Comparison of ENCODE assay signal across 8 mouse cellular contexts in genomic region chr13:28756915-28757765, GRCm38 (mm10).
DNase-seq lines count a peak whose midpoint lies in the region; ATAC-seq and TF ChIP-seq lines count a peak whose summit lies in the region.
"Had no signal": no experiment of that assay in that cellular context is flagged by ENCODE, and none has a peak within 500 bp of the region (broad histone marks: within the 10 kb centered on the region; RNA-seq: fewer than 3 reads in every experiment).

No protein-coding gene starts in this region.

- 36% methylated on average over 11 of the region's 11 CpGs for WGBS in heart, embryonic 14.5 days
- 17% methylated on average over 11 of the region's 11 CpGs for WGBS in kidney, embryonic 16.5 days

- no peak for TF ChIP-seq EP300 in CH12.LX (IDR thresholded peaks at IDR 0.05; ENCODE audit: low read length)

- no peak for ATAC-seq in heart, embryonic 14.5 days (ENCODE audit: insufficient number of reproducible peaks, insufficient read depth, low FRiP score, low read depth)
- ATAC-seq in kidney, embryonic 16.5 days (ENCODE audit: low FRiP score, low TSS enrichment): no peak

- H3K4me3 ChIP-seq in CH12.LX (replicated peaks in 1 of 3; ENCODE audit: low read depth in 2 of 3, low read length in 2 of 3, poor library complexity in 1 of 3) (peak overlapping the region in 1 of 3 experiments; percentile 25), myocyte (peak overlapping the region; percentile 25)
- H3K4me3 ChIP-seq in brown adipose tissue, adult 24 weeks (ENCODE audit: insufficient read depth, low read depth, low read length): peak overlapping the region; percentile 7; the same call in 1 of the 2 replicates
- peak overlapping the region in 1 of 2 experiments; percentile 32; a peak in 2 of 4 replicates for H3K4me3 ChIP-seq in heart, embryonic 14.5 days (ENCODE audit: control insufficient read depth in 1 of 2, insufficient read depth in 1 of 2, low read depth in 1 of 2, low read length in 2 of 2)
- H3K4me3 ChIP-seq in kidney, embryonic 16.5 days (ENCODE audit: low read length): peak overlapping the region; percentile 36
- H3K4me3 ChIP-seq: erythroblast, embryonic 14.5 days had no signal

- no peak overlapping the region for H3K9ac ChIP-seq in CH12.LX (ENCODE audit: insufficient read depth, low read depth)
- peak overlapping the region; percentile 69 for H3K9ac ChIP-seq in heart, embryonic 14.5 days (ENCODE audit: low read length)
- peak overlapping the region; percentile 66 for H3K9ac ChIP-seq in kidney, embryonic 16.5 days (replicated peaks; ENCODE audit: low read length)

- H3K27me3 ChIP-seq in CH12.LX (replicated peaks) (no peaks in the 10 kb centered on the region), myocyte (ENCODE audit: control insufficient read depth, insufficient read depth, insufficient read length) (no peaks in the 10 kb centered on the region)
- no peaks in the 10 kb centered on the region for H3K27me3 ChIP-seq in heart, embryonic 14.5 days (ENCODE audit: control insufficient read depth, insufficient read depth, low read length)
- H3K27me3 ChIP-seq in kidney, embryonic 16.5 days (ENCODE audit: insufficient read depth, low read length): no peaks in the 10 kb centered on the region

- dilution Hi-C loops in CH12.LX (cut with MboI; ENCODE audit: extremely low pct_ligation_motif_present, extremely low pct_unique_long_range_greater_than_20kb, low sequenced_read_pairs): no loop called here

- no peak for TF ChIP-seq RAD21 in CH12.LX (IDR thresholded peaks at IDR 0.05; ENCODE audit: low read depth, low read length)

- TF ChIP-seq POLR2A in CH12.LX (IDR thresholded peaks at IDR 0.05; ENCODE audit: low read depth, low read length) (no peak), myocyte (IDR thresholded peaks at IDR 0.05; ENCODE audit: insufficient read length, low read depth) (no peak)

- no peak for DNase-seq in CH12.LX (ENCODE audit: extremely low read depth)
- DNase-seq in layer of hippocampus, adult 11-12 months (ENCODE audit: low spot score): no peak
- no peak for DNase-seq in ovary, postnatal 14 days (ENCODE audit: low spot score)

- no peaks in the 10 kb centered on the region for H3K9me3 ChIP-seq in CH12.LX (replicated peaks; ENCODE audit: low read length)
- no peaks in the 10 kb centered on the region for H3K9me3 ChIP-seq in heart, embryonic 14.5 days (ENCODE audit: control insufficient read depth, low read length)
- H3K9me3 ChIP-seq in kidney, embryonic 16.5 days (ENCODE audit: low read length): no peaks in the 10 kb centered on the region

- no peak overlapping the region for H3ac ChIP-seq in myocyte (ENCODE audit: control insufficient read depth, insufficient read length)

- H3K4me1 ChIP-seq in CH12.LX (ENCODE audit: control insufficient read depth in 1 of 2, insufficient read depth in 2 of 2): peaks cover 7 to 19% of the 10 kb centered on the region in 2 experiments
- H3K4me1 ChIP-seq in brown adipose tissue, adult 24 weeks (ENCODE audit: control insufficient read depth, insufficient read depth, insufficient read length, low read length): peaks cover 5% of the 10 kb centered on the region
- H3K4me1 ChIP-seq in heart, embryonic 14.5 days (ENCODE audit: control insufficient read depth in 2 of 2, insufficient read depth in 2 of 2, low read length in 2 of 2): peaks cover 11 to 31% of the 10 kb centered on the region in 2 experiments
- peaks cover 48% of the 10 kb centered on the region for H3K4me1 ChIP-seq in kidney, embryonic 16.5 days (ENCODE audit: insufficient read depth, low read length)

- no peaks in the 10 kb centered on the region for H3K79me2 ChIP-seq in CH12.LX (replicated peaks; ENCODE audit: control insufficient read depth, extremely low read depth, insufficient read depth, poor library complexity, severe bottlenecking)
- peaks cover 59% of the 10 kb centered on the region for H3K79me2 ChIP-seq in myocyte (ENCODE audit: control insufficient read depth, insufficient read depth)

- no peak for TF ChIP-seq CTCF in CH12.LX (conservative IDR thresholded peaks at IDR 0.05 in 1 of 2, IDR thresholded peaks at IDR 0.05 in 1 of 2; ENCODE audit: low read depth in 2 of 2, low read length in 2 of 2)

- no peak overlapping the region for H3K27ac ChIP-seq in CH12.LX (ENCODE audit: insufficient read depth, low read depth)
- H3K27ac ChIP-seq in brown adipose tissue, adult 24 weeks (replicated peaks; ENCODE audit: low read depth, low read length): peak overlapping the region; percentile 82
- peak overlapping the region; percentile 81 to 87 for H3K27ac ChIP-seq in heart, embryonic 14.5 days (replicated peaks in 1 of 2; ENCODE audit: control insufficient read depth in 1 of 2, insufficient read depth in 1 of 2, low read depth in 2 of 2, low read length in 2 of 2)
- peak overlapping the region; percentile 96 for H3K27ac ChIP-seq in kidney, embryonic 16.5 days (ENCODE audit: low read length)

- in situ Hi-C loops in CH12.LX (cut with MboI; ENCODE audit: low pct_ligation_motif_present, low pct_unique_long_range_greater_than_20kb, low sequenced_read_pairs): no loop called here

- H3K4me2 ChIP-seq in CH12.LX (ENCODE audit: insufficient read depth, low read depth, poor library complexity, severe bottlenecking) (peak overlapping the region; percentile 34; the same call in 1 of the 2 replicates), myocyte (ENCODE audit: low read depth) (peak overlapping the region; percentile 99)
- H3K4me2 ChIP-seq in heart, embryonic 14.5 days (ENCODE audit: low read length): peak overlapping the region; percentile 70
- H3K4me2 ChIP-seq in kidney, embryonic 16.5 days (replicated peaks; ENCODE audit: low read depth, low read length): peak overlapping the region; percentile 59

- H3K36me3 ChIP-seq in CH12.LX (replicated peaks in 1 of 2; ENCODE audit: control insufficient read depth in 1 of 2, insufficient read depth in 1 of 2, low read length in 1 of 2) (no peaks in the 10 kb centered on the region), myocyte (ENCODE audit: control insufficient read depth, insufficient read depth) (no peaks in the 10 kb centered on the region)
- no peaks in the 10 kb centered on the region for H3K36me3 ChIP-seq in heart, embryonic 14.5 days (ENCODE audit: control insufficient read depth, insufficient read depth, low read length)
- no peaks in the 10 kb centered on the region for H3K36me3 ChIP-seq in kidney, embryonic 16.5 days (ENCODE audit: insufficient read depth, low read length)

TF ChIP-seq in CH12.LX, 34 proteins besides CTCF, POLR2A, EP300 and RAD21:
- no peak for TF ChIP-seq CHD2 (IDR thresholded peaks at IDR 0.05; ENCODE audit: low read length)
- no peak for TF ChIP-seq USF1 (IDR thresholded peaks at IDR 0.05; ENCODE audit: low read depth, low read length)
- TF ChIP-seq ZKSCAN1 (IDR thresholded peaks at IDR 0.05; ENCODE audit: borderline replicate concordance, low read depth, low read length): no peak

TF ChIP-seq in myocyte, 11 proteins besides CTCF, POLR2A, EP300 and RAD21:
- no peak for TF ChIP-seq E2F4 (IDR thresholded peaks at IDR 0.05; ENCODE audit: insufficient read depth)
- no peak for TF ChIP-seq CEBPB (IDR thresholded peaks at IDR 0.05; ENCODE audit: insufficient read depth, poor library complexity, severe bottlenecking)
- no peak for TF ChIP-seq USF1 (IDR thresholded peaks at IDR 0.05; ENCODE audit: low read depth)
- no peak for TF ChIP-seq REST (IDR thresholded peaks at IDR 0.05; ENCODE audit: insufficient read depth, insufficient read length)
- no peak for TF ChIP-seq TCF3 (IDR thresholded peaks at IDR 0.05; ENCODE audit: insufficient read length, low read depth)
- TF ChIP-seq SRF (IDR thresholded peaks at IDR 0.05; ENCODE audit: control insufficient read depth, insufficient read length, low read depth): no peak
- TF ChIP-seq MYOD1 (IDR thresholded peaks at IDR 0.05; ENCODE audit: control insufficient read depth in 1 of 3, insufficient read length in 2 of 3, low read depth in 2 of 3): peak in 2 of 3 experiments; percentile 40 to 51
- TF ChIP-seq TCF12 (IDR thresholded peaks at IDR 0.05; ENCODE audit: insufficient read depth, poor library complexity, severe bottlenecking): no peak
- no peak for TF ChIP-seq POLR2AphosphoS2 (IDR thresholded peaks at IDR 0.05; ENCODE audit: insufficient read length, low read depth)
- peak in 1 of 3 experiments; percentile 22 for TF ChIP-seq MYOG (IDR thresholded peaks at IDR 0.05; ENCODE audit: control insufficient read depth in 1 of 3, insufficient read depth in 1 of 3, insufficient read length in 2 of 3, low read depth in 2 of 3)
- no peak for TF ChIP-seq MAX (IDR thresholded peaks at IDR 0.05; ENCODE audit: low read depth)

Comparison
In these comparisons a context has a peak if more than half of its experiments do, and no peak if none do; other contexts are left out.
1. H3K4me2 ChIP-seq: peak in every context shown above with its lines; median percentile 99 in myocyte; 70 in heart, embryonic 14.5 days; 59 in kidney, embryonic 16.5 days; 34 in CH12.LX.